Mouse (Mus musculus): ENCODE measurements at regions not wholly inside any gene's neighbourhood (a gene's known extent, or its start where the extent isn't known, plus 50 kb on each side); places are given as distances from the start of the nearest gene placed in this dataset.
"Not testable (repeated sequence)": the region's sequence is repeated elsewhere in the genome, so short reads cannot be mapped to it uniquely, and the experiment has no call there.

DNA sequence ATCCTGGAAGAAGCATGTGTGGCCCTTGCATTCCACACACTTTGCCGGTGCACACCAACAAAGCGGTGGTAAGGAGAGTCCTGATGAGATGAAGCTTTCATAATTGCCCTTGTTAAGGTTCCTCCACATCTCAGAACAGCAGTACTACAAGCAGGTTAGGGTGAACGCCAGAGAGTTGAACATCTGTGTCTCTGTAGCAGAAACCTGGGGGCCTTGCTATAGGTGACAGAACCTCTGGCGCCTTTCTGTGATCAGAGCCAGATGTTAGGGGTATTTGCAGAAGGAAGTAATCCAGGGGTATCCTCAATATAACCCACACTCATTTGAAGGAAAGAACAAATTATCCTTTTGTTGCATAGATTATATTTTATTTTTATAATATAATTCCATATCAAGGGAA lies 1850.1 kb downstream of the 9330182O14Rik start:
- no peaks in the 10 kb centered on the region for H3K36me3 ChIP-seq
- H3K9me3 ChIP-seq = no peaks in the 10 kb centered on the region
- ATAC-seq = no peak
- H3K4me1 ChIP-seq (replicated peaks) = no peaks in the 10 kb centered on the region
- H3K4me2 ChIP-seq (replicated peaks) = no peak overlapping the region
- WGBS = 73% methylated on average over 4 of the region's 4 CpGs
- no peak overlapping the region for H3K4me3 ChIP-seq (replicated peaks)
- H3K27me3 ChIP-seq (replicated peaks) = no peaks in the 10 kb centered on the region
- H3K27ac ChIP-seq = no peak overlapping the region
- H3K9ac ChIP-seq = no peak overlapping the region

DNA sequence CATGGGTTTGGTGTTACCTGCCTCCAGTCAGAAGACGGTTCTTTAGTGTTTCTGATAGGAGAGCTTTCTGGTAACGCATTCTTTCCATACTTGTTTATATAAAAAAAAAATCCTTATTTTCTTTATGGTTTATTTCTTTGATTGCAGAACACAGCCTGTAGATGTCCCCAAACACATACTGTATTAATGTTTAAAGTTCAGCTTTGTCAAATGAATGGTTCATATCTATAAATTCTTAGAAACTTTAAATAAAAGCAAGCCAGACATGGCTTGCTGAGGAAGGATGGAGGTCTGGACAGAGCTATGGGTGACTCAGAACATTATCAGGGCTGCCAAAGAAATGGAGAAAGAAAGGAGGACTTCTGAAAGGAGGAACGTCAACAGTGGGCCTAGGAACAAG lies 1852.1 kb downstream of the 9330182O14Rik start:
- no peak for ATAC-seq
- no peaks in the 10 kb centered on the region for H3K9me3 ChIP-seq
- H3K36me3 ChIP-seq = no peaks in the 10 kb centered on the region
- no peak overlapping the region for H3K4me2 ChIP-seq (replicated peaks)
- H3K9ac ChIP-seq = no peak overlapping the region
- no peak overlapping the region for H3K27ac ChIP-seq
- no peaks in the 10 kb centered on the region for H3K4me1 ChIP-seq (replicated peaks)
- H3K4me3 ChIP-seq (replicated peaks) = no peak overlapping the region
- 62% methylated on average over 3 of the region's 3 CpGs for WGBS
- H3K27me3 ChIP-seq (replicated peaks) = no peaks in the 10 kb centered on the region

DNA sequence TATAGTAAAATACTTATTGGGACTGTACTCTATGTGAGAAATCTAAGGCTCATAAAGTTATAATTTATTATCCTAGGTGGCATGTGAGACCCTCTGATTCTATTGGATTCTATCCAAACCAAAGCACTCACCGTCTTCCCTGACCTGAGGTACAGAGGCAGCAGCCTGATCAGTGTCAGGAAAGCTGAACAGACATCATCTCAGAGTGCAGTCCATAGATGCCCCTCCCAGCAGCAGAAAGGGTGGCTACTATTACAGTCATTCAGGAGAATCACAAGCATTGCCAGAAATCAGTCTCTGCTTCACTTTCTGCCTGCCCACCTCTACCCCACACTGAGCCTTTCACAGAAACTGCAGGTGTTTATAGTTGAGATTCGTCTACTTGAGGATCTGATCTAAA lies 1854.9 kb downstream of the 9330182O14Rik start:
- no peak for ATAC-seq
- WGBS = 52% methylated on average over 2 of the region's 2 CpGs

DNA sequence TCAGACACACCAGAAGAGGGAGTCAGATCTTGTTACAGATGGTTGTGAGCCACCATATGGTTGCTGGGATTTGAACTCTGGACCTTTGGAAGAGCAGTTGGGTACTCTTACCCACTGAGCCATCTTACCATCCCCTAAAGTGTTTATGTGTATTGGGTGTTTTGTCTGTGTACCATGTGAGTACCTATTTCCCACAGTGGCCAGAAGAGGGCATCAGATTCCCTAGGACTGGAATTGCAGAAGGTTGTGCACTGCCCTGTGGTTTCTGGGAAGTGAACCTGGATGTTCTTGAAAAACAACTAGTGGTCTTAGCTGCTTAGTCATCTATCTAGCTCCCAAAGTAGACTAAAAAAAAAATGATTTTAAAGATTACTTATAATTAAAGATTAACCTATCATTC lies 1857.7 kb downstream of the 9330182O14Rik start:
- ATAC-seq = no peak
- Histone ChIP-seq H3K9me3 (no peaks in the 10 kb centered on the region), H3K4me3 (replicated peaks) (no peak overlapping the region), H3K4me1 (replicated peaks) (no peaks in the 10 kb centered on the region), H3K9ac (no peak overlapping the region), H3K4me2 (replicated peaks) (no peak overlapping the region), H3K36me3 (no peaks in the 10 kb centered on the region), H3K27me3 (replicated peaks) (no peaks in the 10 kb centered on the region), H3K27ac (no peak overlapping the region)

More for the DNA sequence above, 1854.9 kb downstream of the 9330182O14Rik start:
- Histone ChIP-seq H3K36me3 (no peaks in the 10 kb centered on the region), H3K9ac (no peak overlapping the region), H3K4me1 (replicated peaks) (no peaks in the 10 kb centered on the region), H3K4me3 (replicated peaks) (no peak overlapping the region), H3K9me3 (no peaks in the 10 kb centered on the region), H3K27ac (no peak overlapping the region), H3K27me3 (replicated peaks) (no peaks in the 10 kb centered on the region), H3K4me2 (replicated peaks) (no peak overlapping the region)

DNA sequence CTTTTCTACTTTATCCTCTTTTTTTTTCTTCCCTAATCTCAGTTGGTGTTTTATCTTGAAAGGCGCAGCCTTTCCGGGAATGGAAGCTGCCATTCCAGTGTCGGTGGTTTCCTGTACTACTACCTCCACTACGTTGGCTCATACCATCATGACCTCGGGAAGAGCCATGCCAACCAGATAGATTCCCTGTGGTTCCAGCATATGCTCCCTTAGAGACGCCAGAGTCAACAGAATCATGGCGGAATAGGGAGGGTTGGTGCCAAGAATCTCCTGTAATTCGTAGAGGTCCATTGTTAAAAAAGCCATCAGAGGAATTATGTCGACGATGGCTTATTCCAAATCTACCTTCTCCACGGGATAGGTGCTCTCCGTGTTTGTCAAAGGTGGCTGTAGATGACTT lies 1898.1 kb downstream of the 9330182O14Rik start:
- not testable (repeated sequence) for ATAC-seq; H3K4me3 ChIP-seq (replicated peaks); H3K27ac ChIP-seq; H3K9ac ChIP-seq; H3K4me2 ChIP-seq (replicated peaks); H3K27me3 ChIP-seq (replicated peaks); H3K4me1 ChIP-seq (replicated peaks); H3K36me3 ChIP-seq; H3K9me3 ChIP-seq
- WGBS = 95% methylated on average over 12 of the region's 12 CpGs

DNA sequence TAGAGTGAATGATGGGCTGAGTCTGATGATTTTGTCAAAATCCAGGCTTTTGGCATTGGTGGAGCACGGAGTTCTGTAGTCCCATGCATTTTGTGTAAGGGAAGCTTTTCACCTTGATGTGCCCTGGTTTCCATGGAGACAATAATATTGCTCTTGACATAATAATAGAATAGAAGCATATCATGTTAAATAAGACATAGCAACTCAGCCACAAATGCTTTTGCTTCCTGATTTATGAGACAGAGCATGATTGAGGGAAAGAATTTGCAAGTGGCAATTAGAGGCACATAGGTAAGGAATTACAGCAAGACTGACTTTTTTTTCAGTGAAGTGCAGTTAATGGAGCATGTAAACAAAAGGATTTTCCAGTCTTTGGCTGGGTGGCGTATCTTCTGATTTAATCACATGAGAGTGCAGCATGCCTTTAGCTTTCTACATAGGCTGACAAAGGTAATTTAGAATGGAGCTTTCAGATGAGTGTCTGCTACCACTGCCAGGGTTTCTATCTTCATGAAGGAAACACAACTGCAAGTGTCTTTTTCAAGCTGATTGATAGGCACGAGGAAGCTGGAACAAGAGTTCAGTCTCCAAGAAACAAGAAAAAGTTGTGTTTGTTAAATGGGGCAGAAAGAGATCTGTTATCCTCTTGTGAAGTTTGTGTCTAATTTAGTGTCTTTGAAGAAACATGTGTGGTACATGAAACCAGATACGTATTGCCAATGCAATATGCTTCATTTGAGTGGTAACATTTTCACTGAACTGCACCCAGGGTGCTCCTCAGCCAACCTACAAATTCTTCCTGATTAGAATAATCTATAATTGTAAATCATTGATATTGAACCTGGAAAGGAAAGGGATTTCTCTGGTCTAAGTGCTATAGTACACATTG lies 1913.2 kb downstream of the 9330182O14Rik start:
- Histone ChIP-seq H3K4me2 (replicated peaks) (no peak overlapping the region), H3K9me3 (no peaks in the 10 kb centered on the region), H3K27ac (no peak overlapping the region), H3K9ac (no peak overlapping the region), H3K27me3 (replicated peaks) (no peaks in the 10 kb centered on the region), H3K4me1 (replicated peaks) (no peaks in the 10 kb centered on the region), H3K4me3 (replicated peaks) (no peak overlapping the region), H3K36me3 (no peaks in the 10 kb centered on the region)
- 53% methylated on average over 4 of the region's 4 CpGs for WGBS
- ATAC-seq = no peak

DNA sequence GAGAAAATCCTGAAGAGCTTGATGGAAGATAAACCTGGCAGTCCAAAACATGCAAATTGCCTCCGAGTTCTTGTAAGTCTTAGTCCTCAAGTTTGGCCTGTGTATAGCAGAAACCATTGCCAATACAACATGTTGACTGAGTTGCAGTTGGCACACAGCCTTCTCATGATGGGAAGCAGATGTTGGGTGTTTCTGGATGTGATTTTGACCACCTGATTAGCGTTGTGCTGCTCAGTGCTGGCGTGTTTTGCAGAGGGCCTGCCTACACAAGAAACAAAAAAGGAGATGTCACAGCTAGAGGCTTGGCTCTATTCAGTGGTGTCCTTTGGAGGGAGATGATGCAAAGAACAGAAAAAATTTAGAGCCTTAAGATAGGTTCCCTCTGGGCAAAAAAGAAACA lies 1922.6 kb downstream of the 9330182O14Rik start:
- Histone ChIP-seq H3K27ac (no peak overlapping the region), H3K9ac (no peak overlapping the region), H3K4me1 (replicated peaks) (no peaks in the 10 kb centered on the region), H3K4me2 (replicated peaks) (no peak overlapping the region), H3K4me3 (replicated peaks) (no peak overlapping the region), H3K36me3 (no peaks in the 10 kb centered on the region), H3K9me3 (no peaks in the 10 kb centered on the region), H3K27me3 (replicated peaks) (no peaks in the 10 kb centered on the region)
- ATAC-seq = no peak
- WGBS = 54% methylated on average over 3 of the region's 3 CpGs

DNA sequence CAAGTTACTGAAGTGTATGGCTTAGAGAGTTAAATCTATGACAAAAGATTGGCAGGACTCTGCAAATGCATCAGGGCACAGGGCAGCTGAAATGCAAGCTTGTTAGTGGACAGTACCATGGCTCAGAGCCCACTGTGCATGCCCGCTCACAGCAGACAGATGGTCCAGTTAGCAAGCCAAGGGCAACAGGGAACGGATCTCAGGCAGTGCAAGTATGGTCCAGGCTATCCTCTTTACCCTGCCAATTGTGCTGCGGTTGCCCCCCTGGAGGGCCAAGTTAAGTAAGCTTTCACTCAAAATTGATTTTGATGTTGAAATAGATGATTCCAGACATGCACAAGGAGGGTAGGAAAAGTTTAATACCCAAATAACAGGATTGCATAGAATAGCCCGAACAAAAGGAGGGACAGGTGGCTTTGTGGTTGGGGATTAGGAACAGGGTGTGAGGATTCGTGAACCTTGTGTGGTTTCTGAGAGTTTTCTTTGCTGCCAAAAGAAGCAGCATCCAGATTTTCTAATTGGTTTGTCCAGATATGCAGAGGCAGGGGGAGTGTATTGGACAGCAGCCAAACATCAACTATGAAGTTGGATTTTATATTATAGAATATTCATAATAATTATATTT lies 1934.2 kb downstream of the 9330182O14Rik start:
- H3K27ac ChIP-seq = no peak overlapping the region
- H3K9me3 ChIP-seq = no peaks in the 10 kb centered on the region
- 86% methylated on average over 5 of the region's 5 CpGs for WGBS
- H3K27me3 ChIP-seq (replicated peaks) = no peaks in the 10 kb centered on the region
- H3K4me2 ChIP-seq (replicated peaks) = no peak overlapping the region
- H3K9ac ChIP-seq = no peak overlapping the region
- no peaks in the 10 kb centered on the region for H3K4me1 ChIP-seq (replicated peaks)
- ATAC-seq = no peak
- H3K4me3 ChIP-seq (replicated peaks) = no peak overlapping the region
- H3K36me3 ChIP-seq = no peaks in the 10 kb centered on the region

DNA sequence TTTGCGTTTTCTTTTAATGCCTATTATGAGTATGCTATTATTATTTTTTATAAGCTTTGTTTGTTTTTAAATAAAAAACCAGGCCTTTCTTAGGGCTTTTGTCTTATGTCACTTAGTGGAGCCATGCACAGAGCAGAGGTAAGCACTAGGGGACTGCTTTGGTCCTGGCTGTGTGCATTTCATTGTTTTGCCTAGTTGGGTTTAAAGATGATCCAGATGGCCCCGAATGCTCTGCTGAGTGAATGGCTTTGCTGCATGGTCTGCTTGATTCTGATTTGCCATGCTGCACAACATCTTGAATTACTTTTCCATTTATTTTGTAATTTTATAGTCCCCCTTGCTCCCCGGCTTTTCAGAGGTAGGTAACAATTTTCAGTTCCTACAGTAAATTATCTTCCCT lies 1934.9 kb downstream of the 9330182O14Rik start:
- 81% methylated on average over 3 of the region's 3 CpGs for WGBS
- no peak overlapping the region for H3K4me3 ChIP-seq (replicated peaks)
- no peaks in the 10 kb centered on the region for H3K4me1 ChIP-seq (replicated peaks)
- H3K27me3 ChIP-seq (replicated peaks) = no peaks in the 10 kb centered on the region
- H3K4me2 ChIP-seq (replicated peaks) = no peak overlapping the region
- no peaks in the 10 kb centered on the region for H3K36me3 ChIP-seq
- H3K27ac ChIP-seq = no peak overlapping the region
- ATAC-seq = no peak
- no peaks in the 10 kb centered on the region for H3K9me3 ChIP-seq
- H3K9ac ChIP-seq = no peak overlapping the region

DNA sequence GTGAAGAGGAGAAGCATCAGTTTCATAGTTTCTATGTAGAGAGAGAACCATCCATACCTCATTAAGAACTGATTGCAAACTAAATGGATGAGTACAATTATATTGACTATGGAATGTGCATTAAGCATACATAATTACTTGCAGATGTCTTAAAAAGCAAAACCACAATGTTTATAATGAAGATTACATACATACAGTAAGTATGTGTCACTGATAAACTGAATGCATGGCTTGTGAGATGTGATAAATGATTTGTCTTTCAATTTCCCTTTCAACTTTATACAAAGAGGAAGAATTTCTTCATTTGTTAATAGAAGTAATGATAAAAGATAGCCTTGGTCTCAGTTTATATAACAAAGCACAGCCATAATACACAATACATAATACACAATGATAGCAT lies 1939.3 kb downstream of the 9330182O14Rik start:
- no peaks in the 10 kb centered on the region for H3K36me3 ChIP-seq
- H3K4me3 ChIP-seq (replicated peaks) = no peak overlapping the region
- no peaks in the 10 kb centered on the region for H3K27me3 ChIP-seq (replicated peaks)
- H3K4me1 ChIP-seq (replicated peaks) = no peaks in the 10 kb centered on the region
- H3K27ac ChIP-seq = no peak overlapping the region
- no peak overlapping the region for H3K4me2 ChIP-seq (replicated peaks)
- no peaks in the 10 kb centered on the region for H3K9me3 ChIP-seq
- ATAC-seq = no peak
- no peak overlapping the region for H3K9ac ChIP-seq

DNA sequence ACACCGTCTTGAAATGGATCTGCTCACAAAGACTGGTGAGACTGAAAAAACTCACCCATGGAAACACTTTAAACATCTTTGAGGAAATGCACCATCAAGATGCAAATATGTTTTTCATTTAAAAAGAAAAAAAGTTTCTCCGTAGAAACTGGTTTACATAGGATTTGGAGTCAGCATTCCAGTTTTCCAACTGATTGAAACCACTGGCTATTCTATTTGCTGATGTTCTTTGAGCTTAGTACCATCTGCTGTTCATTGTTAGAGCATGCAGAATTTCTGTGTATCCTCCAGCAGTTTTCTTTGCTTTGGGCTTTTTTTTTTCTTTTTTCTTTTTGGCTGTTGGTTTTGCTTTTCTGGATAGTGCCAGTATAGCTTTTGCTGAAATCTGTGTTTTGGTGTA lies 1948.3 kb downstream of the 9330182O14Rik start:
- WGBS = 81% methylated on average over 2 of the region's 2 CpGs
- Histone ChIP-seq H3K27ac (no peak overlapping the region), H3K4me3 (replicated peaks) (no peak overlapping the region), H3K27me3 (replicated peaks) (no peaks in the 10 kb centered on the region), H3K4me2 (replicated peaks) (no peak overlapping the region), H3K36me3 (no peaks in the 10 kb centered on the region), H3K4me1 (replicated peaks) (no peaks in the 10 kb centered on the region), H3K9me3 (no peaks in the 10 kb centered on the region), H3K9ac (no peak overlapping the region)
- no peak for ATAC-seq

DNA sequence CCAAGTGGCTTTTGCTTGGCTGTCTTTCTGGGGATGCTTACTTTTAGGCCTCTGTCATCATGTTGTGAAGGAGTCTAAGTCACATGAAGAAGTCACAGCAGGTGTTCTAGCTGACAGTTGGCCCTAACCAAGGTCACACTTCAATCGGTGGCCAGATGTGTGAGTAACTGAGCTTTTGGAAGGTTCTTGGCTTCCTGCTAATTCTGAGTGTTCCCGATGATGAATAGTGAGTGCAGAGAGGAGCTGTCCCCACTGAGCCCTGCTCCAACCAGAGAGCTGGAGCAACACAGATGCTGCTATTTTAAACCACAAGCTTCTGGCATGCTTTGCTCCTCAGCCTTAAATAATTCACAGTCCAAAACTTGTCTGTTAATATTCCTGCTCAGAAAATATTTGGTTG lies 1966.6 kb downstream of the 9330182O14Rik start:
- H3K4me1 ChIP-seq (replicated peaks) = no peaks in the 10 kb centered on the region
- no peak overlapping the region for H3K27ac ChIP-seq
- H3K4me3 ChIP-seq (replicated peaks) = no peak overlapping the region
- WGBS = 48% methylated on average over 2 of the region's 2 CpGs
- no peak for ATAC-seq
- H3K4me2 ChIP-seq (replicated peaks) = no peak overlapping the region
- H3K36me3 ChIP-seq = no peaks in the 10 kb centered on the region
- no peak overlapping the region for H3K9ac ChIP-seq
- no peaks in the 10 kb centered on the region for H3K27me3 ChIP-seq (replicated peaks)
- H3K9me3 ChIP-seq = no peaks in the 10 kb centered on the region

DNA sequence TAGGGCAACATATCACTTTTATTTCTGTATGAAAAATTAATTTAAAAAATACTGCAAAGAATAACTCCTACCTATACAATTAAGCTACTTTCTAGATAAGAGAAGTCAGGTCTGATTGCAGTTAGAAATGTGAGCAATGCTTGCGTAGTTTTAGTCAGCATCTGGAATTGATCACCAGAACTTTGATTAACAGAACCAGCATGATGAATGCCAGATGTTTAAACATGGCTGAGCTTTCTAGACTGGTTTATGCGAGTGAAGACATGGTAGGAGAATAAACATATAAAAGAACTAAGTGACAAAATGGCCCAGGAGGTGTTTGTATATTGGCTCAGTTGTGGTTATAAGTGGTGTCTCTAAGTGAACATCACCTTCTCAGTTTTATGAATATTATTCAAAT lies 1970.7 kb downstream of the 9330182O14Rik start:
- H3K9ac ChIP-seq = no peak overlapping the region
- H3K27ac ChIP-seq = no peak overlapping the region
- ATAC-seq = no peak
- H3K4me3 ChIP-seq (replicated peaks) = no peak overlapping the region
- WGBS = 51% methylated on average over 2 of the region's 2 CpGs
- no peak overlapping the region for H3K4me2 ChIP-seq (replicated peaks)
- no peaks in the 10 kb centered on the region for H3K9me3 ChIP-seq
- no peaks in the 10 kb centered on the region for H3K36me3 ChIP-seq
- no peaks in the 10 kb centered on the region for H3K27me3 ChIP-seq (replicated peaks)
- no peaks in the 10 kb centered on the region for H3K4me1 ChIP-seq (replicated peaks)
